Mouse (Mus musculus) spleen, postnatal 0 days (tissue): Measurements from ENCODE around the gene Larp1b. TPM values are rescaled to one million over a fixed set of nuclear protein-coding genes. Genes with fewer than 3 reads are reported as not detected.

Experiments
- polyA plus RNA-seq: library from polyadenylated mRNA; unstranded; fragments of >200 nt; fragmentation: Nextera tagmentation; extraction: Ambion mirVana; gene quantifications from 2 replicates; pipeline ENCODE4 v1.2.1, GENCODE M21; 2015

The Larp1b gene
- polyA plus RNA-seq, result 10.5 and 10.9 TPM in 2 replicates

DNA sequence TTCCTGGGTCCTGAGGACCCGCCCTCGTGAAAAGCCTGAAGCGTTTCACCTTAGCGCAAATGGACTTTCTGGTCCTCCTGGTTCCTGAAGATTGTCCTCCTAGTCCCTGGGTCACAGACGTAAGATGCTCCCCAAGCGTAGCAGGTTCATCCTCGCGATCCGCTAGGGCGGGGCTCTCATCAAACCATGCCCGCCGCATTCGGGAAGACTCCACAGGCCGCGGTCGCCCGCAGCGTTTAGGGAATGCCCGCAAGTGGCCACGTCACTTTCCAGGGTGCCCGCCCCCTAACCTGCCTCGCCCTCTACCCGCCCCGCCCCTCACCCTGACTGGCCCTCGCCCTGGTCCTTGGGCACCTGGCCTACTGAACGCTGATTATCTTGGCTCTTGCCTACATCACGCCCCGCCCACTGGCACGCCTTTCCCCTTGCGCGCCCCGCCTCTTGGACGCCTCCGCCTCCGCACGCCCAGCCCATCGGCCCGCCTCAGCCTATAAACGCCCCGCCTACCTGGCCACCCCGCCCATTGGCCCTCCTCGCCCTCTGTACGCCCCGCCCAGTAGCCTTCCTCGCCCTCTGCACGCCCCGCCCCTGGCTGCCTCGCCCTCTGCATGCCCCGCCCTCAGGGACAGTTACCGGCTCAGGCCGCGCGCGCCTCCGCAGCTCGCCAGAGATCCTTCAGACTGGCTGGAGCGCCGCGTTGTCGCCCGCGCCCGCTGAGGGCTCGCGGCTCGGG, at the start of gene Larp1b:
Gene Larp1b, plus strand, starts transcription at position 659 of the 733 bp plus-strand sequence.

DNA sequence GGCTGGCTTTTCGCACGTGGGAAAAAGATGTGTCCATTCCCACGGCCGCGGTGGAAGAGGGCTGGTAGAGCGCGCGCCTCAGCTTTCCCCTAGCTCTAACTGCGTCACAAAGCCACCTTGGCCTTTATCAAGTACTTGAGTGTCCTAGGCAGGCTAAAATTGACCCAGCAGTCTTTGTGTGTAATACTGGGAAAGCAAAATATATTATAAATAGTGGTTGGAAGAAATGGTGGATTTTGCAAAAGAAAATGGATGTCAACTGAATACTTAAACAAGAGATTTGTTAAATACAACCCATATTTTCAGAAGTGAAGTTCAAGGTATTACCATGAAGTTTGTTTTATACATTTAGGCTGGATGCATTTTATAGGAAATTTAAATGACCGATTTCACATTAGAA, 47.2 kb upstream of the Larp1b start, which contains the start of gene 1700034I23Rik:
Gene 1700034I23Rik, minus strand, starts transcription at position 101 of the 400 bp plus-strand sequence.

DNA sequence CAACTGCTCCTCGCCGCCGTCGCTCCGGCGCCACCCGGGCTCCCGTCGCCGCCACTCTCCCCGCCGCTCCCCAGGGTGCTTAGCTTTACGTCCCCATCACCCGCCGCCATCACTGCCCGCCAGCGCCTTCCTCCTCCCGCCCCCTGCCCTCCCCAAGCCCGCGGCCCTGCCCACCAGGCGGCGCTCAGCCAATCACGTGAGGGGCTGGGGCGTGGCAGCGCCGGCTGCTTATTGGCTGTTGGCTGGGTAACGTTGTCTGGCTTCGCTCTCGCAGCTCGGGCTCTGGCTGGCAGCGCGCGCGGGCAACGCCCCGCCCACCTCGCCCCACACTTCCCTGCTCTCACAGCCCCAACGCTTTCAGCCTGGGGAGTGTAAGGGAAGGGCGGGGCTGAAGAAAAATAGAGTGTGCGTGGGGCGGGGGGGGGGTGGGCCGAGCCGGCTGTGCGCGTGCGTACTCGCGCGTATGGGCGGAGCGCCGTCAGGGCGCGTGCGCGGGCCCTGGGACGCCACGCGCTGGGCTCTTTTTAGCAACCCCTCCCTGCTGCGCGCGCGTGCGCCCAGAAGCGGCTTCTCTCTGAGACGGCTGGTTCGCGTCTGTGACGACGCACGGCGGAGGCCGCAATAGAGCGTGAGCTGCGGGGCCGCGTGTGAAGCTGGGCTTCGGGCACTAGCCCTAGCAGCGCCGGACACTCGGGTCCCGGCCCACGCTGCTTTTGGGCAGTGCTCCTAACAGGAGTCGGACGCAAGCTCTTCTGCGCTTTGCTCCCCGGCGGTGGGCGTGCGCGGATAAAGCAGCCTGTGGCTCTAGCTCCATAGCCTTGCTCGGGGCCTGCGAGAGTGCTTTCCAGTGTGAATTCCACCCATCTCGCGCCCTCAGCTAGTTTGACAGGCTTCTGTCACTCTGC, 133.5 kb downstream of the Larp1b start, which contains the start of gene Pgrmc2:
Gene Pgrmc2, minus strand, starts transcription at position 162 of the 905 bp plus-strand sequence.

Other genes starting within 250 kb of the Larp1b start
- 0.08 and 0.10 TPM in 2 replicates for gene Slc25a31, start 241.0 kb upstream of the Larp1b start, polyA plus RNA-seq
- 16.4 and 16.8 TPM in 2 replicates for gene Hspa4l, start 205.3 kb upstream of the Larp1b start, polyA plus RNA-seq
- 39.2 and 43.2 TPM in 2 replicates for gene Plk4, start 149.8 kb upstream of the Larp1b start, polyA plus RNA-seq
- 5.5 and 6.3 TPM in 2 replicates for gene Mfsd8, start 102.9 kb upstream of the Larp1b start, polyA plus RNA-seq
- 5.6 and 6.1 TPM in 2 replicates for gene Abhd18, start 102.9 kb upstream of the Larp1b start, polyA plus RNA-seq
- 0.07 TPM in 2 replicates for gene 1700034I23Rik, start 47.3 kb upstream of the Larp1b start, polyA plus RNA-seq
- gene Pgrmc2, start 133.2 kb downstream of the Larp1b start, polyA plus RNA-seq, result 22.0 and 22.3 TPM in 2 replicates